Mouse (Mus musculus) stomach, postnatal 0 days (tissue): ENCODE results near the gene Hps3.

ENCODE experiments used
- CTCF ChIP-seq: IDR thresholded peaks from 2 replicates; pipeline ENCODE4 v1.5.1; 2016; ENCODE audit warnings: antibody characterized with exemption, low read depth, mild to moderate bottlenecking, moderate library complexity
- EP300 ChIP-seq: optimal IDR thresholded peaks from 2 replicates; pipeline ENCODE3; 2016; ENCODE audit warnings: antibody characterized with exemption

GRCm38 (mm10) chr3:19962769-19963513 lies 72.2 kb downstream of the Hps3 start:
- TF ChIP-seq CTCF (no peak), EP300 (no peak)
